Mouse (Mus musculus) hindbrain, embryonic 14.5 days (tissue): ENCODE data around the gene Ppdpf. TPM values are rescaled to one million over a fixed set of nuclear protein-coding genes. Genes with fewer than 3 reads are reported as not detected.
"Not testable (repeated sequence)": the region's sequence is repeated elsewhere in the genome, so short reads cannot be mapped to it uniquely, and the experiment has no call there.

Experiments
- ATAC-seq: fragments of 200-750 bp; cut with Nextera tagmentation; 2 replicates; pipeline ENCODE4 v1.8.0; 2017; ENCODE audit warnings: moderate number of reproducible peaks, mild to moderate bottlenecking, moderate TSS enrichment, moderate library complexity; ENCODE audit not compliant: low FRiP score
- DNase-seq: peaks from one replicate; pipeline ENCODE4 v3.0.0-alpha.2; 2015; ENCODE audit warnings: low spot score
- H3K27ac ChIP-seq: fragments of 300-500 bp; sonication (generic); 2 replicates; pipeline ENCODE4 v1.5.1; 2014; ENCODE audit warnings: mild to moderate bottlenecking, moderate library complexity
- H3K27me3 ChIP-seq: fragments of 300-500 bp; sonication (generic); 2 replicates; pipeline ENCODE4 v1.6.1; 2014; ENCODE audit warnings: mild to moderate bottlenecking, low read length, mixed read lengths; ENCODE audit not compliant: control insufficient read depth, insufficient read depth
- H3K36me3 ChIP-seq: fragments of 300-500 bp; sonication (generic); replicated peaks from 2 replicates; pipeline ENCODE4 v1.6.1; 2014; ENCODE audit not compliant: control insufficient read depth, insufficient read depth
- H3K4me1 ChIP-seq: fragments of 300-500 bp; sonication (generic); replicated peaks from 2 replicates; pipeline ENCODE4 v1.6.1; 2014; ENCODE audit warnings: antibody characterized with exemption, low read length, mixed read lengths; ENCODE audit not compliant: control insufficient read depth, insufficient read depth
- H3K4me2 ChIP-seq: fragments of 300-500 bp; sonication (generic); replicated peaks from 2 replicates; pipeline ENCODE4 v1.6.1; 2014; ENCODE audit warnings: mild to moderate bottlenecking, moderate library complexity
- H3K4me3 ChIP-seq: fragments of 300-500 bp; sonication (generic); replicated peaks from 2 replicates; pipeline ENCODE4 v1.5.1; 2014; ENCODE audit warnings: mild to moderate bottlenecking, low read length
- H3K9ac ChIP-seq: fragments of 300-500 bp; sonication (generic); 2 replicates; pipeline ENCODE4 v1.6.1; 2014
- H3K9me3 ChIP-seq: fragments of 300-500 bp; sonication (generic); 2 replicates; pipeline ENCODE4 v1.6.1; 2016; ENCODE audit warnings: low read length; ENCODE audit not compliant: control insufficient read depth
- WGBS: fragments of 180-500 bp; shearing (Covaris S2); extraction: QIAGEN DNeasy Blood & Tissue Kit; methylation state at CpG from one replicate; pipeline ENCODE4 v1.1.7; 2014; 5-methylcytosine and 5-hydroxymethylcytosine counted together
- polyA plus RNA-seq: library from polyadenylated mRNA; unstranded; fragments of >200 nt; fragmentation: Nextera tagmentation; extraction: Ambion mirVana; gene quantifications from 2 replicates; pipeline ENCODE4 v1.2.1, GENCODE M21; 2014

The Ppdpf gene
- polyA plus RNA-seq, 1 experiment from 2014 or later = 446 TPM

- under 1% methylated on average over 14 of the region's 14 CpGs for WGBS
- peak; percentile 84 for ATAC-seq
These were observed 412 bp upstream of the Ppdpf start for GRCm38 (mm10) chr2:181186635-181187034.

GRCm38 (mm10) chr2:181188681-181189080, 1.6 kb downstream of the Ppdpf start:
- no peak for DNase-seq
- Histone ChIP-seq H3K36me3 (peaks cover 14% of the 10 kb centered on the region), H3K4me1 (peaks cover 9% of the 10 kb centered on the region), H3K9me3 (no peaks in the 10 kb centered on the region), H3K9ac (peak overlapping the region; percentile 39), H3K4me3 (peak overlapping the region; percentile 77), H3K4me2 (peak overlapping the region; percentile 76), H3K27me3 (no peaks in the 10 kb centered on the region), H3K27ac (no peak overlapping the region; the same call in 1 of the 2 replicates)
- ATAC-seq = no peak
- WGBS = 78% methylated on average over 2 of the region's 2 CpGs

More at GRCm38 (mm10) chr2:181186635-181187034, 412 bp upstream of the Ppdpf start:
- peaks cover 14% of the 10 kb centered on the region for H3K36me3 ChIP-seq
- H3K4me3 ChIP-seq = peak overlapping the region; percentile 77
- peak; percentile 88 for DNase-seq
- H3K9me3 ChIP-seq = no peaks in the 10 kb centered on the region
- H3K9ac ChIP-seq = peak overlapping the region; percentile 98
- peaks cover 9% of the 10 kb centered on the region for H3K4me1 ChIP-seq
- no peaks in the 10 kb centered on the region for H3K27me3 ChIP-seq
- peak overlapping the region; percentile 97 for H3K27ac ChIP-seq
- peak overlapping the region; percentile 76 for H3K4me2 ChIP-seq

DNA sequence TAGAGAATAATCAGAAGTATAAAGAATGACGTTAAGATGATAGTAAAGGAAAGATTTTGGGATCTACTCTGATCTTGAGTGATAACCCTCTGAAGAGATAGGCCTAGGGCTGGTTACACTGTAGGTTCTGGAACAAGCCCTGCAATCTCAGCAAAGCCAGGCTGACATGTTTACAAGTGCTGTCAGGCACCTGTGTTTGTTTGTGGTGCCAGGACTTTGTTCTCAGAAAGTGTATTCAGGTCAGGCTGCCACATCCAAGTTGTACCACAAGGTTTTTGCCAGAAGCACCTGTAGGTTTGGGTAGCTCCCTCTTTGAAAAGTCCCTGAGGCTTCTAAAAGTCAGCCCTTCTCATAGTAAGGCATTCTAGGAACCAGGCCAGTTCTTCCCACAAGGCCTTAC, 2.3 kb downstream of the Ppdpf start:
- Histone ChIP-seq H3K4me2 (peak overlapping the region; percentile 76; the same call in 1 of the 2 replicates), H3K27ac (no peak overlapping the region)

DNA sequence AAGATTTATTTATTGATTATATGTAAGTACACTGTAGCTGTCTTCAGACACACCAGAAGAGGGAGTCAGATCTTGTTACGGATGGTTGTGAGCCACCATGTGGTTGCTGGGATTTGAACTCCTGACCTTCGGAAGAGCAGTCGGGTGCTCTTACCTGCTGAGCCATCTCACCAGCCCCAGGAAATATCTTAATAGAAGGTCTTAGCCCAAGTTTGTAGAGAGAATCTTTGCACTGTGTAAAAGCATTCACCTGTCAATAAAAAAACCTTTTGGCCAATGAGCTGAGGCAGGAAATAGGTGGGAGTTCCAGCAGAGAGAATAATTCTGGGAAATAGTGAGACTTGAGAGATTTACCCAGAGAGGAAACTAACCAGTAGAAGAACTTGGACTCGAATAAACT, 4.3 kb downstream of the Ppdpf start:
- H3K9me3 ChIP-seq, H3K9ac ChIP-seq, DNase-seq, H3K4me1 ChIP-seq, H3K27me3 ChIP-seq, H3K27ac ChIP-seq, H3K4me3 ChIP-seq, ATAC-seq, H3K4me2 ChIP-seq: not testable (repeated sequence)
- peaks cover 14% of the 10 kb centered on the region for H3K36me3 ChIP-seq
- 73% methylated on average over 4 of the region's 4 CpGs for WGBS

More for the DNA sequence above, 2.3 kb downstream of the Ppdpf start:
- WGBS = 96% methylated on average over 1 of the region's 1 CpGs
- Histone ChIP-seq H3K27me3 (no peaks in the 10 kb centered on the region), H3K36me3 (peaks cover 14% of the 10 kb centered on the region), H3K9me3 (no peaks in the 10 kb centered on the region), H3K9ac (no peak overlapping the region), H3K4me1 (peaks cover 9% of the 10 kb centered on the region), H3K4me3 (no peak overlapping the region)
- DNase-seq (no peak), ATAC-seq (no peak)

GRCm38 (mm10) chr2:181191936-181192335, 4.9 kb downstream of the Ppdpf start:
- H3K4me1 ChIP-seq = peaks cover 9% of the 10 kb centered on the region
- DNase-seq (no peak), ATAC-seq (no peak)
- no peak overlapping the region for H3K27ac ChIP-seq
- H3K36me3 ChIP-seq = peaks cover 14% of the 10 kb centered on the region
- no peaks in the 10 kb centered on the region for H3K27me3 ChIP-seq
- 44% methylated on average over 4 of the region's 4 CpGs for WGBS
- H3K4me3 ChIP-seq = no peak overlapping the region
- H3K9ac ChIP-seq = no peak overlapping the region
- H3K9me3 ChIP-seq = no peaks in the 10 kb centered on the region
- no peak overlapping the region for H3K4me2 ChIP-seq

DNA sequence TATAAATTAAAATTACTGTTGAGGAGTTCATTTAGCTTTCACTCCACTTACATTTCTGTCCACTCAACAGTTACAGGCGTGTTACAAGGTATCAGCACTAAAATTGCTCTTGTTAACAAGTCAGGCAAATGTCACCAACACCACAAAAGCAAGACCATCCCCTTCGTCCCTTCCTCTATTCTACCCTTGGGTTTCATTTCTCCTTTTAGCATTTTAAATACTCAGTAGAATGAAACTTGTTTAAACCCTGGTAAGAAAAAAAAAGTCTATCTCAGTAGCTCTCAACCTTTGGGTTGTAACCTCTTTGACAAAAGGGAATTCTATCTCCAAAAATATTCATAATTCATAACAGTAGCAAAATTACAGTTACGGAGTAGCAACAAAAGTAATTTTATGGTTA, 6.0 kb downstream of the Ppdpf start:
- no peaks in the 10 kb centered on the region for H3K27me3 ChIP-seq
- ATAC-seq = no peak
- H3K9me3 ChIP-seq = no peaks in the 10 kb centered on the region
- no peak for DNase-seq
- H3K4me1 ChIP-seq = peaks cover 9% of the 10 kb centered on the region
- H3K9ac ChIP-seq = no peak overlapping the region
- peaks cover 14% of the 10 kb centered on the region for H3K36me3 ChIP-seq
- no peak overlapping the region for H3K4me3 ChIP-seq
- H3K4me2 ChIP-seq = no peak overlapping the region
- WGBS = 86% methylated on average over 3 of the region's 3 CpGs
- H3K27ac ChIP-seq = no peak overlapping the region

DNA sequence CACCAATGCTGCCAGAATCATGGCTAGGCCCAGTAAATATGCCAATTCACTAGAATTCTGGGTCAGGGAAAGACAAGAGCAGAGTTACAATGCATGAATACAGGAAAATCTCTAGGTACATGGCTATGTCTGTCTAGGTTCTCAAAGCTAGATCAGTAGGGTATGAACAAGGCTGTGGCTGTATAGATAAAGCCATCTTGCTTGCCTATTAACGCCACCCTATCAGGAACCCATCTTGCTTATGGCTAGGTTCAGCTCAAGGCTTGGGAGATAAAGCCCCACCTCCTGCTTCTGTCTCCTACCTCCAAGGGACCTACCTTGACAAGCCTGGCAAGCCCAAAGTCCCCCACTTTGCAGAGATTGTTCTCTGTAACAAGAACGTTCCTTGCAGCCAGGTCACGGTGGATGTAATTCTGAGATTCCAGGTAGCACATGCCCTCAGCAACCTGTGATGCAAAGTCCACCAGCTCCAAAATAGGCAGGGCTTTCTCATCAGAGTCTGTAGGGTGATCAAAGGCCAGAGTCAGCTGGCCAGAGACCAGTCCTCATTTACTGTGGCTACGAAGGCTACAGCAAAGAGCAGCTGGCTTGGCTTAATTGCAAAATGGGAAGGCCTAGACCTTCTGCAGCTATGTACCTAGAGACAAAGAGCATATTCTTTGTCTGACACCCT, 9.7 kb downstream of the Ppdpf start:
- Histone ChIP-seq H3K4me1 (no peaks in the 10 kb centered on the region), H3K9ac (no peak overlapping the region), H3K36me3 (no peaks in the 10 kb centered on the region), H3K4me2 (no peak overlapping the region), H3K4me3 (no peak overlapping the region), H3K9me3 (no peaks in the 10 kb centered on the region), H3K27me3 (no peaks in the 10 kb centered on the region), H3K27ac (no peak overlapping the region)
- ATAC-seq = no peak
- WGBS = 91% methylated on average over 4 of the region's 4 CpGs
- DNase-seq = no peak

GRCm38 (mm10) chr2:181201606-181202005, 14.6 kb downstream of the Ppdpf start:
- DNase-seq = no peak
- Histone ChIP-seq H3K9ac (no peak overlapping the region), H3K27me3 (no peaks in the 10 kb centered on the region), H3K36me3 (no peaks in the 10 kb centered on the region), H3K27ac (no peak overlapping the region), H3K4me1 (no peaks in the 10 kb centered on the region), H3K4me3 (no peak overlapping the region), H3K9me3 (no peaks in the 10 kb centered on the region), H3K4me2 (no peak overlapping the region)
- 75% methylated on average over 3 of the region's 3 CpGs for WGBS
- ATAC-seq = no peak

GRCm38 (mm10) chr2:181202422-181202821, 15.4 kb downstream of the Ppdpf start, which contains the start of gene Ptk6:
Gene Ptk6 (minus strand): TSS chr2:181202789.
- WGBS = 82% methylated on average over 3 of the region's 3 CpGs
- no peaks in the 10 kb centered on the region for H3K4me1 ChIP-seq
- no peak within 1 kb of the TSS for H3K9ac ChIP-seq

More at GRCm38 (mm10) chr2:181202422-181202821, 15.4 kb downstream of the Ppdpf start, which contains the start of gene Ptk6:
- H3K4me2 ChIP-seq = no peak within 1 kb of the TSS
- H3K4me3 ChIP-seq = no peak within 1 kb of the TSS
- ATAC-seq = no peak
- H3K27me3 ChIP-seq = no peaks in the 10 kb centered on the region
- H3K27ac ChIP-seq = no peak within 1 kb of the TSS
- no peaks in the 10 kb centered on the region for H3K9me3 ChIP-seq
- no peak for DNase-seq
- no peaks in the 10 kb centered on the region for H3K36me3 ChIP-seq
